Mouse (Mus musculus): ENCODE results near the gene A3galt2. TPM values are rescaled to one million over a fixed set of nuclear protein-coding genes. Genes with fewer than 3 reads are reported as not detected.

A3galt2 gene
- polyA plus RNA-seq, 1 experiment from 2014 or later, result 0.09 TPM

DNA sequence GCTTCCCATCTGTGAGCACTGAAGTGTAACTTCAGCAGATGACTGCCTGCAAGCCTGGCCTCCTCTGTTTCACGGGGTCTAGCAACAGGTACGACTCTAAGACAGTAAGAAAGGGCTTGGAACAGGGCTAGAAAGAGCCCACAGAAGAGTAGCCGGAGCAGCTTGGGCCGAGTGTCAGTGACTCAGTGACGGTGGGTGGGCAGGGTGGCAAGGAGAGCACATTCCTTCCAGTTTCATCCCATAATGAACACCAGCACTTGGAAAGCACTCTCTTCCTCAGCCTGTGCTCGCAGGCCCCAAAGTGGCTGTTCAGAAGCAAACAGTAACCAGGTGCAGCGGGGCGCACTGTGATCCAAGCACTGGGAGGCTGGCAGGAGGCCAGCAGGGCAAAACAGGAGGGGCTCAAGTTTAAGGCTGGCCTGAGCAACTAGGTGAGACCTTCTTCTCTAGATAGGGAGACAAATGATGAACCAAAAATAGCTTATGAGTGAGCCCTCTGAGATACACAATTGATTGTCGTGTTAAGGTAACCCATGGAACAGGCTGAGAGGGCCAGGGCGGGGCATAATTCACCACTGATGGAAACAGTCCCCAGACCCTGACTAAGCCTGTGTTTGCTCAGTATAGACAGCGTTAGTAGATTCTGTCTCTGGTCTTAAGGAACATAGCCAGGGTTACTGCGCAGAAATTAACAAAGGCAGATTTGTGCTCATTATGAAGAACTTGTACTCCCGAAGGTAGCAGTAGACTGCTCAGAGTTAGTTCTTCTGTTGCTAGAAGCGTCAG lies 17.1 kb upstream of the A3galt2 start:
- Histone ChIP-seq H3K27ac (replicated peaks) (peak overlapping the region; percentile 93), H3K4me1 (peaks cover 79% of the 10 kb centered on the region), H3K4me2 (peak overlapping the region; percentile 40), H3K9ac (peak overlapping the region; percentile 45), H3K4me3 (no peak overlapping the region), H3K9me3 (no peaks in the 10 kb centered on the region), H3K36me3 (peaks cover 22% of the 10 kb centered on the region; the same call in 1 of the 2 replicates), H3K27me3 (replicated peaks) (no peaks in the 10 kb centered on the region)
- WGBS, result 59% methylated on average over 14 of the region's 14 CpGs
- no peak for ATAC-seq (ENCODE audit: extremely low read depth, insufficient number of reproducible peaks, low FRiP score, low TSS enrichment)

DNA sequence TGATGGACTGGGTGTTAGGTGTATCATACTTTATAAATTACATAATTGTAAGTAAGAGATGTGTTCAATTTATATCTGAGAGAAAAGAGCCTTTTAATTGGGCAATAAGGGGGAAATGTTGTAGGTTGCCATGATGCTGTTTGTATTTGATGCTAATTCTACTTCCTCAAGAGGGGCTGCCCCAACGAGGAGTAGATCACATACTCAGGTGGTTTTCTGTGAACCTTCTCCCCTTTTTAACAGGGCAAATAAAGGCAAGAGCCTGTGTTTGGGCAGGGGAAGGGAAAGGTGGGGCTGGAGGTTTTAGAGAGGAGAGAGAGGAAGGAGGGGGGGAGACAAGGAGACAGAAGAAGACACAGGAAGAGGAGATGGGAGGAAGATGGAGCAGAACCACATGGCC lies 14.3 kb upstream of the A3galt2 start:
- H3K36me3 ChIP-seq, result peaks cover 49% of the 10 kb centered on the region
- no peak overlapping the region for H3K9ac ChIP-seq
- H3K4me2 ChIP-seq, result no peak overlapping the region
- H3K4me1 ChIP-seq, result peaks cover 53% of the 10 kb centered on the region
- 61% methylated on average over 1 of the region's 1 CpGs for WGBS
- no peaks in the 10 kb centered on the region for H3K9me3 ChIP-seq
- no peaks in the 10 kb centered on the region for H3K27me3 ChIP-seq (replicated peaks)
- no peak for ATAC-seq (ENCODE audit: extremely low read depth, insufficient number of reproducible peaks, low FRiP score, low TSS enrichment)
- no peak overlapping the region for H3K27ac ChIP-seq (replicated peaks)
- H3K4me3 ChIP-seq, result no peak overlapping the region

DNA sequence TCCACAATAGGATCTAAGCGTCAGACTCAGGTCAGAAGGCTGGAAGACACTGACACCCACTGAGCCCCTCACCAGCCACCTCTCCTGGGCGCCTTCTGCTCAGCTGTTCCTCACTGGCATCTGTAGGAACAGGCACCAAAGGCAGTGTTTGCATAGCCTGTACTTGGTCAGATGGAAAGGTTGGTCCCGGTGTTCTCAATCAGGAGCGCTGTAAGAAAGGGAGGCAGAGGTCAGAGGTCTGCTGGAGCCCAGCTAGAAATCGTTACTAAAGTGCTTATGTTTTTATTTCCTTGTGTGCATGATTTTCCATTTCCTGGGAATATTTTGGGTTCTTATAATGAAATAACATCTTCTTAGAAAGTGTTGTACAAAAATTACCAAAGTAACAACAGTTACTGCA lies 13.3 kb upstream of the A3galt2 start:
- Histone ChIP-seq H3K36me3 (peaks cover 54% of the 10 kb centered on the region), H3K9ac (no peak overlapping the region)

DNA sequence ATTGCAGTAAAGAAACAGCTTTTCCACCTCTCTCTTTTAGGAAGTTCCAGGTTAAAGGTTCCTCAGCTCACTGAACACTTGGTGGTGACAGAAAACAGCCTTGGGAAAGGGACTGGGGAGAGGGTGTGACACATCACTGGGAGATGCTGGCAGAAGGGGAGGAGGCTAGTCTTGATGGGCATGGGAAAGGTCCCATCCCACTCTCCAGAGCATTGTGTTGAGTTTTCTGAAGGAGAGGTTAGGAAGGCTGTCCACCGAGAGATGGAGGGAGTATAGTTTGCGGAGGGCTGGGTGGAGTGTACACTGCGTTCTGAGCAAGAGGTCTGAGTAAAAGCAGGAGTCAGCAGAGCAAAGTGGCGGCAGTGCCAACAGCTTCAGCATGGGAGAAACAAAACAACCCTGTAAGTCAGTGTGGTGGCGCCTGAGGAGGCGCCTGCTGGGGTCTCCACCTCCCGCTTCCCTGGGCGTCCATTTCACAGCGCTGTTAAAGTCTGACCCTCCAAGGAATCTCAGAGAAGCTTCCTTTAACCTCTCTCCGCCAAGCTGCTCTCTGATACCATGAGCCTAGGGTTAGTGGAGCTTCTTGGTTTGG lies 12.7 kb upstream of the A3galt2 start:
- ATAC-seq (ENCODE audit: extremely low read depth, insufficient number of reproducible peaks, low FRiP score, low TSS enrichment), result 0 out of 2 replicates have a peak, but pooled peaks have one; percentile 14

More for the DNA sequence above, 13.3 kb upstream of the A3galt2 start:
- H3K4me1 ChIP-seq, result peaks cover 43% of the 10 kb centered on the region
- H3K27ac ChIP-seq (replicated peaks), result 0 out of 2 replicates have a peak overlapping the region, but pooled peaks have one; percentile 10
- H3K4me2 ChIP-seq, result no peak overlapping the region
- H3K4me3 ChIP-seq, result no peak overlapping the region
- H3K27me3 ChIP-seq (replicated peaks), result no peaks in the 10 kb centered on the region
- H3K9me3 ChIP-seq, result no peaks in the 10 kb centered on the region
- WGBS, result 61% methylated on average over 5 of the region's 5 CpGs
- ATAC-seq (ENCODE audit: extremely low read depth, insufficient number of reproducible peaks, low FRiP score, low TSS enrichment), result no peak

DNA sequence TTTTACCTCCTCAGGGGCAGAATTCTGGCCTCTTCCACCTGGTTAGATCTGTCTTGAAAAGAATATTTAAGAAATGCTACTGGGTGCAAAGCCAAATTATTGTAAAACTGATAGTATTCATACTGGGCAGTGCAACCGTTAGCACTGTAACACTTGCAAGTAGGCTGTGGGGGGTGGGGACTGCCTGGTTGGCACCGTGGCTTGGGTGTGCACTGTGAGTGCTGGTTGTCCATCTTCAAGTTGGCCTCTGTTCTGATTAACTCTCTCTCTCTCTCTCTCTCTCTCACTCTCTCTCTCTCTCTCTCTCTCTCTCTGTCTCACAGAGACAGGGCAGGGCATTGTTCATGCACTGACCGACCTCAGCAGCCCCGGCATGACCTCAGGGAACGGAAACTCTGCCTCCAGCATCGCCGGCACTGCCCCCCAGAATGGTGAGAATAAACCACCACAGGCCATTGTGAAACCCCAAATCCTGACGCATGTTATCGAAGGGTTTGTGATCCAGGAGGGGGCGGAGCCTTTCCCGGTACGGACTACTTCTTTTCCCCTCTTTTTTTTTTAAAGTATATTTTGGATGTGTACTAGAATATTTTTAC lies 12.0 kb upstream of the A3galt2 start:
- H3K27ac ChIP-seq (replicated peaks), result no peak overlapping the region; the same call in 1 of the 2 replicates
- peaks cover 66% of the 10 kb centered on the region for H3K36me3 ChIP-seq
- WGBS, result 73% methylated on average over 12 of the region's 12 CpGs
- H3K9ac ChIP-seq, result no peak overlapping the region
- no peaks in the 10 kb centered on the region for H3K27me3 ChIP-seq (replicated peaks)
- peaks cover 42% of the 10 kb centered on the region for H3K4me1 ChIP-seq
- H3K9me3 ChIP-seq, result no peaks in the 10 kb centered on the region
- H3K4me3 ChIP-seq, result no peak overlapping the region
- ATAC-seq (ENCODE audit: extremely low read depth, insufficient number of reproducible peaks, low FRiP score, low TSS enrichment), result no peak
- no peak overlapping the region for H3K4me2 ChIP-seq

More for the DNA sequence above, 12.7 kb upstream of the A3galt2 start:
- Histone ChIP-seq H3K36me3 (peaks cover 59% of the 10 kb centered on the region), H3K27me3 (replicated peaks) (no peaks in the 10 kb centered on the region), H3K4me2 (no peak overlapping the region), H3K4me1 (peaks cover 42% of the 10 kb centered on the region), H3K27ac (replicated peaks) (no peak overlapping the region; the same call in 1 of the 2 replicates), H3K4me3 (no peak overlapping the region), H3K9ac (peak overlapping the region; percentile 21), H3K9me3 (no peaks in the 10 kb centered on the region)
- 59% methylated on average over 10 of the region's 10 CpGs for whole genome bisulfite sequencing

DNA sequence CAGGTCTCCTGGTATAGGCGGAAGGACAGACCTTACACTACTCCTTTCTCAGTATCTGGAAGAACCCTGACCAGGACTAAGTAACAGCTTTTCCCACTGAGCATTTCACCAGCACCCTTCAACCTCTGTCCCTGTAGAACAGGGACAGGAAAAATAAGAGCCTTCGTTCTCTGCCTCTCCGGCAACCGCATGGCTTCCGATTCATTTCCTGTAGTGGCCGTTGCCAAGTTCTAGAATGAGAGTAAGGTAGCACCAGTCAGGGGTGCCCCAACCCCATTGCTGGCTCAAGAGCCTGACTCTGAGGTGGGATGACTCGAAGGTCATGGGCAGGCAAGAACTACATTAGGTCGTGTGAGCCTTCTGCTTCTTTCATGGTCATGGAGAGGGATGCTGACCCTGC lies 10.0 kb upstream of the A3galt2 start:
- no peak overlapping the region for H3K4me3 ChIP-seq
- no peak for ATAC-seq (ENCODE audit: extremely low read depth, insufficient number of reproducible peaks, low FRiP score, low TSS enrichment)
- H3K9ac ChIP-seq, result no peak overlapping the region
- peaks cover 39% of the 10 kb centered on the region for H3K4me1 ChIP-seq
- H3K4me2 ChIP-seq, result no peak overlapping the region
- H3K27me3 ChIP-seq (replicated peaks), result no peaks in the 10 kb centered on the region
- WGBS, result 79% methylated on average over 8 of the region's 8 CpGs
- no peak overlapping the region for H3K27ac ChIP-seq (replicated peaks)
- no peaks in the 10 kb centered on the region for H3K9me3 ChIP-seq
- H3K36me3 ChIP-seq, result peaks cover 80% of the 10 kb centered on the region

DNA sequence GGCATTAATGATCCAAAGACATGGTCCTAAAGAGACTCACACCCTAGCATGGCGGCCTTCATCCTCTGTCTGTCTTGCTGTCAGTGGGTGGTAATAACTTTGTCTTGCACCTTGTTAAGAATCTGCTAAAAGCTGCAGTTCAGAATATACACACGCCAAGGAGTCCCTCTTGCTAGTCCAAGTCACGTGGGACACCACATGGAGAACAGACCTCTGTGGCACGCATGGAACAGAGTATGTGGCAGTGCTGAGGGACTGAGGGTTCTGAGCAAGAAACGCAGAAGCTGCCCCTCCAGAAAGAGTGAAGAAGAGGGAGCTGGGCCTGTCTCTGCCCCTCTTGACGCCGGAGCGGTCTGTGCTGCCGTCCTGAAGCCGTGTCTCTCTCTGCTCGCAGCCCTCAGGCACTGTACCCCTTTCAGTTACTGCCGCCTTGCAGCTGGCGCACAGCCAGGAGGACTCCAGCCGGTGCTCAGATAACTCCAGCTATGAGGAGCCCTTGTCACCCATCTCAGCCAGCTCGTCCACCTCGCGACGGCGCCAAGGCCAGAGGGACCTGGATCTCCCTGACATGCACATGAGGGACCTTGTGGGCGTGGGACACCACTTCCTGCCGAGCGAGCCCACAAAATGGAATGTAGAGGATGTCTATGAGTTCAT lies 7.4 kb upstream of the A3galt2 start:
- WGBS, result 47% methylated on average over 22 of the region's 22 CpGs
- H3K4me1 ChIP-seq, result peaks cover 20% of the 10 kb centered on the region
- H3K36me3 ChIP-seq, result peaks cover 96% of the 10 kb centered on the region
- H3K4me3 ChIP-seq, result no peak overlapping the region
- no peak for ATAC-seq (ENCODE audit: extremely low read depth, insufficient number of reproducible peaks, low FRiP score, low TSS enrichment)
- H3K9me3 ChIP-seq, result no peaks in the 10 kb centered on the region
- no peaks in the 10 kb centered on the region for H3K27me3 ChIP-seq (replicated peaks)
- no peak overlapping the region for H3K4me2 ChIP-seq
- H3K9ac ChIP-seq, result peak overlapping the region; percentile 60; the same call in 1 of the 2 replicates
- H3K27ac ChIP-seq (replicated peaks), result peak overlapping the region; percentile 33; the same call in 1 of the 2 replicates

DNA sequence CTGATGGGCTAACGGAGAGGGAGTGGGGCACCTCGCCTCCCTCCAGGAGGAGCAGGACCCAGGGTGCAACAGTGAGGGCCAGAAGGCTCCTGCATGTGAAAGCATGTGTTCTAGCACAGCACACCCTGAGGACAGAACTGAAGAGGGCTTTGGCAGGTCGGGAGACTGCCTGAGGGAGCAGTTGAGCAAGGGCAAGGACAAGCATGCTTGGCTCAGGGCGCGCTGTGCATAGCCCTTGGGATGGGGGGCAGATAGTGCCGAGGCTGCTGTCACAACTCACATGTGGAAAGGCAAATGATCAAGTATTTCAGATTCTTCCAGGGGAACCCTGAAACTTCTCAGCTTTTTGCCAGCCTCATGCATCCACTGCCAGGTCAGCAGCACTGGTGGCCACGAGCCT lies 6.9 kb upstream of the A3galt2 start:
- H3K9me3 ChIP-seq, result no peaks in the 10 kb centered on the region
- H3K27me3 ChIP-seq (replicated peaks), result no peaks in the 10 kb centered on the region
- H3K4me2 ChIP-seq, result no peak overlapping the region
- peaks cover 100% of the 10 kb centered on the region for H3K36me3 ChIP-seq
- peak overlapping the region; percentile 20; the same call in 1 of the 2 replicates for H3K27ac ChIP-seq (replicated peaks)
- ATAC-seq (ENCODE audit: extremely low read depth, insufficient number of reproducible peaks, low FRiP score, low TSS enrichment), result no peak
- WGBS, result 86% methylated on average over 7 of the region's 7 CpGs
- H3K4me1 ChIP-seq, result peaks cover 15% of the 10 kb centered on the region
- H3K9ac ChIP-seq, result no peak overlapping the region
- no peak overlapping the region for H3K4me3 ChIP-seq

DNA sequence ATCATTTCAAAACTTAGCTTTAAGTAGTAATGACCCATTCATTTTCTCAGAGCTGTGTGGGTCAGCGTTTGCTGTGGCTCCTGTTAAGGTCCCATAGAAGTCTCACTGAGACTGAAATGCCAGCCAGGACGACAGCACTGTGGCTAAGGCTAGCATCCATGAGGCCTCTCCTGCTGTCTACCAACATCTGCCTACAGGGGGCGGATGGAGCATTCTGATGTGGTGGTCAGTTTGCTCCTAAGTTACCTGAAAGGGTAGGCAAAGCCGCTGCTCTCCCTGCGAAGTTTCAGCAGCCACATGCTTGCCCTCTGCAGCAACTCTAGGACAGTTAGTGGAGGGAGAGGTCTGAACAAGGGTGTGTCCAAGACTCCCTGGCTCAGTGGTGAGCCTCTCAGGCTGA lies 4.2 kb upstream of the A3galt2 start:
- Histone ChIP-seq H3K9me3 (no peaks in the 10 kb centered on the region), H3K4me3 (no peak overlapping the region), H3K36me3 (peaks cover 88% of the 10 kb centered on the region), H3K27me3 (replicated peaks) (no peaks in the 10 kb centered on the region), H3K9ac (no peak overlapping the region), H3K4me2 (no peak overlapping the region), H3K27ac (replicated peaks) (no peak overlapping the region), H3K4me1 (peaks cover 22% of the 10 kb centered on the region)
- ATAC-seq (ENCODE audit: extremely low read depth, insufficient number of reproducible peaks, low FRiP score, low TSS enrichment), result no peak
- WGBS, result 63% methylated on average over 5 of the region's 5 CpGs

DNA sequence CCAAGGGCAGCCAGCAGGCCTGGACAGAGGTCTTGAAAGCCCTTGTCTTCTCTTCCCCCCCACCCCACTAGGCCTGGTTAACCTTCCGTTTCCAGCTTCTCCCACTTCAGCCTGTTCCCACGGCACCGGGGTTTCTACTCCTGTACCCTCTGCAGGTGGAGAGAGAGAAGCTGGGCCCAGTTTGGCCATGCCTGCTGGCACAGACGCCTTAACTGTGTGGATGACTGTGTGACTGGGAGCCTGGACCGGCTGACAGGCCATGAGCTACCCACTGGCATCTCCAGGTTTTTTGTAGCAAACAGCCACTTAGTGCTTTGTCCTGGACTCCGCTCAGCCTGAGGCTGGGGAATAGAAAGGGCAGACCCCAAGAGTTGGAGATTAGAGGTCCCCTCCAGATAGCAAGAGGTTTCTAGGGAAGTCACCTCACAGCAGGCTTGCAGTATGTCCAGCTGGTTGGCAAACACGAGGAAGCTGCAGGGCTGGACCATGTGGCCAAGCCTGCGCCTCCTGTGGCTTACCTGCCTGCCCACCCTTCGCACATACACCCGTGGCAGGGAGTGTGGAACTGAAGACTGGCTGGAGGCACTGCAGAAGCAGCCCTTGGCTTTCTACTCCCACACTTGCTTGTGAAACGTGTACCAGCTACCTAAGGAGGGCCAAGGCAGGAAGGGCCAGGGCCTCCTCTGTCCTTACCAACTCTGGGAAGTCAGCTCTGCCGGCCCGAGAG lies 3.0 kb upstream of the A3galt2 start:
- Histone ChIP-seq H3K9ac (no peak overlapping the region), H3K4me2 (no peak overlapping the region), H3K4me1 (peaks cover 23% of the 10 kb centered on the region), H3K4me3 (no peak overlapping the region), H3K36me3 (peaks cover 77% of the 10 kb centered on the region), H3K27me3 (replicated peaks) (no peaks in the 10 kb centered on the region), H3K27ac (replicated peaks) (no peak overlapping the region), H3K9me3 (no peaks in the 10 kb centered on the region)
- ATAC-seq (ENCODE audit: extremely low read depth, insufficient number of reproducible peaks, low FRiP score, low TSS enrichment), result no peak
- WGBS, result 86% methylated on average over 13 of the region's 13 CpGs

Data from heart, embryonic 13.5 days (tissue).